Mouse (Mus musculus) G1E (cell line): ENCODE measurements around the gene Cyp2f2. TPM values are rescaled to one million over a fixed set of nuclear protein-coding genes. Genes with fewer than 3 reads are reported as not detected.

Source experiments
- ATAC-seq: 2 replicates; pipeline ENCODE4 v1.8.0; 2016; ENCODE audit warnings: mild to moderate bottlenecking; ENCODE audit not compliant: insufficient number of reproducible peaks, poor library complexity, low FRiP score, severe bottlenecking; ENCODE audit errors: extremely low read depth
- DNase-seq: peaks from one replicate; pipeline ENCODE4 v3.0.0; 2012; ENCODE audit warnings: low spot score
- H3K27me3 ChIP-seq: 2 replicates; pipeline ENCODE4 v1.6.1; 2012; ENCODE audit warnings: mild to moderate bottlenecking, low read length, inconsistent platforms; ENCODE audit not compliant: insufficient read depth
- H3K36me3 ChIP-seq: replicated peaks from 2 replicates; pipeline ENCODE3; 2012; ENCODE audit warnings: mild to moderate bottlenecking, inconsistent platforms
- H3K4me1 ChIP-seq: 2 replicates; pipeline ENCODE4 v1.6.1; 2012; ENCODE audit warnings: low read depth, low read length, inconsistent platforms, mixed read lengths; ENCODE audit not compliant: insufficient read depth
- H3K4me3 ChIP-seq: 2 replicates; pipeline ENCODE4 v1.5.1; 2012; ENCODE audit warnings: low read depth, mild to moderate bottlenecking, inconsistent platforms, low read length, moderate library complexity, mixed read lengths
- H3K9me3 ChIP-seq: replicated peaks from 2 replicates; pipeline ENCODE4 v1.6.1; 2012; ENCODE audit warnings: inconsistent platforms
- CTCF ChIP-seq: IDR thresholded peaks from 2 replicates; pipeline ENCODE4 v1.5.1; 2012; ENCODE audit warnings: low read depth, low read length, inconsistent platforms, mixed read lengths
- GATA1 ChIP-seq: IDR thresholded peaks from 2 replicates; pipeline ENCODE4 v1.6.1; 2012; ENCODE audit warnings: borderline replicate concordance, low read length, inconsistent platforms, mixed read lengths
- GATA2 ChIP-seq: IDR thresholded peaks from 2 replicates; pipeline ENCODE4 v1.6.1; 2012; ENCODE audit warnings: low read depth, low read length, inconsistent platforms, borderline replicate concordance
- POLR2AphosphoS5 ChIP-seq: IDR thresholded peaks from 2 replicates; pipeline ENCODE4 v1.6.1; 2012; ENCODE audit warnings: low read depth, low read length, inconsistent platforms; ENCODE audit not compliant: insufficient replicate concordance
- TAL1 ChIP-seq: conservative IDR thresholded peaks from 2 replicates; pipeline ENCODE4 v1.6.1; 2012; ENCODE audit warnings: low read depth, low read length, inconsistent platforms, mixed read lengths
- polyA plus RNA-seq: library from polyadenylated mRNA; stranded (reverse); fragments of >175 nt; gene quantifications from 2 replicates; pipeline ENCODE4 v1.2.3, GENCODE M21; 2012
- total RNA-seq, 2 experiments: library from RNA; stranded (forward) in 1 of 2; stranded (reverse) in 1 of 2; fragments of 200-1000 nt in 1 of 2; fragments of >200 nt in 1 of 2; fragmentation: Nextera tagmentation in 1 of 2; gene quantifications; 2 replicates each; pipeline ENCODE4 v1.2.3; 2014 to 2017

The Cyp2f2 gene
- total and polyA plus RNA-seq, 3 experiments = not detected

- TF ChIP-seq GATA1 (no peak), TAL1 (no peak), POLR2AphosphoS5 (no peak), CTCF (no peak), GATA2 (no peak)
- no peaks in the 10 kb centered on the region; the same call in 1 of the 2 replicates for H3K27me3 ChIP-seq
- no peak for ATAC-seq
- H3K4me3 ChIP-seq = no peak overlapping the region
- peaks cover 95% of the 10 kb centered on the region for H3K36me3 ChIP-seq
- no peaks in the 10 kb centered on the region for H3K9me3 ChIP-seq
- DNase-seq = no peak
- H3K4me1 ChIP-seq = peaks cover 69% of the 10 kb centered on the region
These were observed 41.2 kb downstream of the Cyp2f2 start for GRCm38 (mm10) chr7:27160921-27161320.

GRCm38 (mm10) chr7:27161744-27162143 lies 42.0 kb downstream of the Cyp2f2 start:
- no peak for DNase-seq
- Histone ChIP-seq H3K36me3 (peaks cover 87% of the 10 kb centered on the region), H3K9me3 (no peaks in the 10 kb centered on the region), H3K4me1 (peaks cover 69% of the 10 kb centered on the region), H3K27me3 (no peaks in the 10 kb centered on the region; the same call in 1 of the 2 replicates), H3K4me3 (no peak overlapping the region)
- ATAC-seq = no peak
- TF ChIP-seq POLR2AphosphoS5 = 0 out of 2 replicates have a peak, but pooled peaks have one; percentile 7
- TF ChIP-seq GATA1 = no peak
- TF ChIP-seq GATA2 = no peak

DNA sequence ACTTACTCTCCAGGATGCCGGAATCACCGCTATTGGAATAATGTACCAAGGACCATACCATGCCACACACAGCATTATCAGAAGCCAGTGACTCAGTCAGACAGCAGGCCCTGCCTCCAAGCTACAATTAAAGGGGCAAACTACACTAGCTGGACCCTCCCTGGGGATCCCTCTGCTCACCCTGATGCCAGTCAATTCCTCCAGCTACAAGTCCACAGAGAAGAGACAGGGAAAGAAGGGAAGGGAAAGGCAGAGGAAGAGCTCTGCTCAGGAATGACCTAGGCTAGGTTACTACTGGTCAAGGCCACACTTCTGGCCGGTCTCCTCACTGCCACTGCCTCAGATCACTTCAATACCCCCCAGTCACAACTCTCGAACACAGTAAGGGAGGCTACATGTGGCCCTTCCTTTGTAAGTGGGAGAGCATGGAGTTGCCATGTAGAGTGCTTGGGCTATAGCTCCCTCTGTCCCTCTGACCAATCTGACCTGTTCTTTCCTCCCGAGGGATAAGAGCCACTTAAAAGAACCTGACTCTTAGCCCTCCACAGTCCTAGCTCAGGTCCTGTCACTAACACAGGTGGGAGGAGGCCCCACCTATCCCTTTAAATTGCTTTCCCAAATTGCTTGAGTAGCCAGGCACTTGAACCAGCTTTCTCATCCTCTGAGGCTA lies 43.2 kb downstream of the Cyp2f2 start:
- TF ChIP-seq TAL1 (no peak), POLR2AphosphoS5 (no peak), CTCF (no peak), GATA2 (no peak), GATA1 (no peak)
- H3K9me3 ChIP-seq = no peaks in the 10 kb centered on the region
- peaks cover 74% of the 10 kb centered on the region for H3K4me1 ChIP-seq
- H3K27me3 ChIP-seq = no peaks in the 10 kb centered on the region; the same call in 1 of the 2 replicates
- H3K36me3 ChIP-seq = peaks cover 80% of the 10 kb centered on the region
- H3K4me3 ChIP-seq = peak overlapping the region; percentile 0; the same call in 1 of the 2 replicates
- ATAC-seq (no peak), DNase-seq (no peak)

DNA sequence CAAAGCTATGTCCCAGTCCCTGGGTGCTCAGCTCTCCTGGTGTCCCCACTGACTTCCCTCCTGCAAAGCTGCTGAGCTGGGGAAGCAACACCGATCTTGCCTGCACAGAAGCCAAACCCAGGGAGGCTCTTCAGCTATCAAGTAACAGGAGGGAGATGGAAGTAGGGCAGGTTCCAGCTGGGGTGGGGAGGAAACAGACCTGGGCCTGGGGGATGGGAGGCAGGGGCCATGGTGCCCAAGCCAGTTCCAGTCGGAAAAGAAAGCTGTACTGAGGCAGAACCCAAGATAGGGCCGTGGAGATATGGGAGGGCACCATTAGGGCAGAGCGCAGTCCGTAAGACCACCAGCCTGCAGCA lies 43.7 kb downstream of the Cyp2f2 start:
- Histone ChIP-seq H3K9me3 (no peaks in the 10 kb centered on the region), H3K27me3 (no peaks in the 10 kb centered on the region; the same call in 1 of the 2 replicates), H3K4me1 (peaks cover 79% of the 10 kb centered on the region), H3K36me3 (peaks cover 80% of the 10 kb centered on the region), H3K4me3 (peak overlapping the region; percentile 0; the same call in 1 of the 2 replicates)
- TF ChIP-seq POLR2AphosphoS5 = no peak
- no peak for TF ChIP-seq CTCF
- no peak for TF ChIP-seq TAL1
- TF ChIP-seq GATA1 = no peak
- no peak for TF ChIP-seq GATA2
- ATAC-seq (no peak), DNase-seq (no peak)

- Histone ChIP-seq H3K4me3 (peak overlapping the region; percentile 80; the same call in 1 of the 2 replicates), H3K27me3 (no peaks in the 10 kb centered on the region; the same call in 1 of the 2 replicates), H3K9me3 (no peaks in the 10 kb centered on the region), H3K4me1 (peaks cover 84% of the 10 kb centered on the region), H3K36me3 (peaks cover 79% of the 10 kb centered on the region)
- ATAC-seq (no peak), DNase-seq (no peak)
- no peak for TF ChIP-seq GATA2
- no peak for TF ChIP-seq GATA1
- TF ChIP-seq TAL1 = no peak
- TF ChIP-seq CTCF = no peak
These were observed 44.6 kb downstream of the Cyp2f2 start for GRCm38 (mm10) chr7:27164112-27164947.

- ATAC-seq = no peak
- Histone ChIP-seq H3K9me3 (no peaks in the 10 kb centered on the region), H3K4me3 (peak overlapping the region; percentile 80; the same call in 1 of the 2 replicates), H3K27me3 (no peaks in the 10 kb centered on the region; the same call in 1 of the 2 replicates), H3K4me1 (peaks cover 76% of the 10 kb centered on the region), H3K36me3 (peaks cover 76% of the 10 kb centered on the region)
- no peak for DNase-seq
- TF ChIP-seq GATA1 (no peak), TAL1 (no peak), POLR2AphosphoS5 (no peak), CTCF (no peak), GATA2 (no peak)
These were observed 45.4 kb downstream of the Cyp2f2 start for GRCm38 (mm10) chr7:27165007-27165655.
